Mouse (Mus musculus) left cerebral cortex, adult 18-20 months (tissue): ENCODE results near the gene Rsc1a1. TPM values are rescaled to one million over a fixed set of nuclear protein-coding genes. Genes with fewer than 3 reads are reported as not detected.

Source experiments
- DNase-seq, 2 experiments: peaks; one replicate each; pipeline ENCODE4 v3.0.0; 2021 to 2022; ENCODE audit warnings: low spot score in 2 of 2, mixed read lengths in 1 of 2
- total RNA-seq, 2 experiments: library from RNA; stranded (reverse); gene quantifications; 2 replicates each; pipeline ENCODE4 v1.2.3; 2021

The Rsc1a1 gene
- total RNA-seq, 2 experiments from 2014 or later = not detected

- no peak for DNase-seq
Measured at GRCm38 (mm10) chr4:141704625-141705024, 19.2 kb upstream of the Rsc1a1 start.

DNA sequence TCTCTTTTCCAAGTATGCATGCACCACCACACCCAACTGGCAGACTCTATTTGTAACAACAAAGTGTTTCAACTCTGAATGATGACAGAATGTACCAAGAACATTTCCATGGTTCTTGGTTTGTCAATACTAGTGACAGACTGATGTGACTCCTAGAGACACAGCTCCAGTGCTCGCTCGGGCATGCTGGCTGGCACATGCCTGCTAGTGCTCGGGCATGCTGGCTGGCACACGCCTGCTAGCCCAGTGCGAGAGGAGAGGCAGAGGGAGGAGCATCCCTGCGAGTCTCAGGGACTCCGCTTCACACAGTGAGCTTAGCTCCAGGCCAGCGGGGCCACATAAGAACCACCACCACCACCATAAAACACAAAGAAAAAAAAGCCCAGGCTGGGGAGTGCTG, 9.3 kb upstream of the Rsc1a1 start:
- no peak for DNase-seq

GRCm38 (mm10) chr4:141688505-141688904, 3.1 kb upstream of the Rsc1a1 start:
- no peak for DNase-seq

DNA sequence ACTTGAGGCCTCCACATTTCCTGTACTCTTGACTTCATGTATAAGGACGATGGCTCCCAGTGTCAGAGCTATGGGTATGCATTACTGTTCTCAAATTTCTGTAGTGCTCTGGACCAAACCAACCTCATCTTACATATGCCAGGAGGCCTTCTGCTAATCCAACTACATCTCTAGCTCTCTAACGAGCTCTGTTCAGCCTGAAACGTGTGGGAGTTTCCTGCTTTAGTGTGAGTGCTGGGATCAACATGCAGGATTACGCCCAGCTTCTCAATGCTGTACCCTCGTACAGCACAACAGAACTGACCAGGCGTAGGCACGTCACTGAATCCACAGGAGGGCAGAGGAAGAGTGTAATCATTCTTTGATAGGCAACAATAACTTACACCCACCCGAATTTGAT, 1.1 kb upstream of the Rsc1a1 start:
- peak in 1 of 2 experiments; percentile 22 for DNase-seq

DNA sequence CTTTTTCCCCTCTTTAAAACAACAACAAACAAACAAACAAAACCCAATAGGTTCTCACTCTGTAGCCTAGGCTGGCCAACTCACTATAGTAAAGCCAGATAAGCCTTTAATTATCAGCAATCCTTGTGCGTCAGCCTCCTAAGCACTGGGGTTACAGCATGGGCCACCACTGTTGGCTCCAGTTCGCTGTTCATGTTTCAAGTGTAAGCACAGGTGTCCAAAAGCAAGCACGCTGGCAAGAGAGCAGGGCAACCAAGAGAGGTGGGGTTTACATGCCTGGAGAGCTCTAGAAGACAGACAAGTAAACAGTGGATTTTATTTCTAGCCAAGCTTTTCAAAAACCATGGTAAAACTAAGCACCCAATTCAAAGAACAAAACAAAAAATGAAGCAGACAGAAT, 694 bp upstream of the Rsc1a1 start:
- no peak for DNase-seq

DNA sequence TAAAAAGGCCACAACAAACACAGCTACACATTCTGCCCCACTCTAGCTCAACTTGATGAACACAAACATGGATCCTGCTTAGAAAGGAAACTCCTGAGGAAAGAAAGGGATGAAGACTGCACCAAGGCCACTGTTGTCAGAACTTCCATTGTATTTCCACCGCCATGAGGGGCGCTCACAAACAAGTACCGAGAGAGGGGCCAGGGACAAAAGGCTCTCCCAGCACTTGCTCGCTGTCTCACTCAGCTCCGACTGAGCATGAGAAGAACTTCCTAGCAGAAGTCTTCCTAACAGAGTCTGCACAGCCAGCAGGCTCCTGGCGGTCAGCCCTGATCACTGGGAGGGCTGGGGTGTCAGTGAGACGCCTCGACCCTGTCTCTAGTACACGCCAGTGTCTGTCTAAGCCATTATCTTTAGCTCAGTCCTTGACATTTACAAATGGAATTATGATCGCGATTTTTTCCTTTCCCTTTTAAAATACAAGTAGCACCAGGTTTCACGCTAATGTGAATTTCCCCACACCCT, 2.6 kb downstream of the Rsc1a1 start:
- DNase-seq = no peak

- DNase-seq = no peak
Measured at GRCm38 (mm10) chr4:141681767-141682166, 3.6 kb downstream of the Rsc1a1 start.

DNA sequence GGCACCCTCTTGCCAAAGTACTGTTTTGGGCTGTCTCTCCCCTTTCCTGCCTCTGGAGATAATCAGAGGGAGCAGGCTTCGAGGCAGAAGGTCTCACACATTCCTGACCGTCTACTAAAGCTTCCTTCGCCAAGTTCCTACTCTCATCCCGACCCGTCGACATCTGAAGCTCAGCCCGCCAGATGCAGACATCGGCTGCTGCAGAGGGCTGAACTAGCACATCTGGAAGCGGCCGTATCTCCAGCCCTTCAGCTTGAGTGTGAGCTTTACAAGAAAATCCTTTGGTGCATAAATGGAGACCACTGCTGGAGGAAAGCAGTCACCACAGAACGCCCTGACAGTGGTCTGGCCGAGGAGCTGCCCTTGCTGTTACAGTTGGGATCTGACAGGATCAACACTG, 4.5 kb downstream of the Rsc1a1 start:
- no peak for DNase-seq

DNA sequence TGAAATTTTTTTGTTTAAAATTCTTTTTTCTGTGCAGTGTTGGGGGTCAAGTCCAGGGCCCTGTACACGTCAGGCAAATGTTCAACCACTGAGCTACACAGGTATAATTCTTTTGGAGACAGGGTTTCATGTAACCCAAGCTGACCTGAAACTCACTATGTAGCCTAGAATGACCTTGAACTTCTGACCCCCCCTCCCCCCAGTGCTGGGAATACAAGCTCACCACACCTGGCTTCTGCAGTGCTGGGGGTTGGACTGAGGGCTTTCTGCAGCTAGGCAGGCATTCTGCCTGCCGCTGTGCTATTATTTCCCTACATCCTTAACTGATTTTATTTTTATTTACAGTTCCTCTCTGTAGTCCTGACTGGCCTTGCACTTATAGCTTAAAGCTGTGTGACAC, 6.4 kb downstream of the Rsc1a1 start:
- DNase-seq = no peak

GRCm38 (mm10) chr4:141676462-141676979, 8.9 kb downstream of the Rsc1a1 start:
- DNase-seq = no peak

DNA sequence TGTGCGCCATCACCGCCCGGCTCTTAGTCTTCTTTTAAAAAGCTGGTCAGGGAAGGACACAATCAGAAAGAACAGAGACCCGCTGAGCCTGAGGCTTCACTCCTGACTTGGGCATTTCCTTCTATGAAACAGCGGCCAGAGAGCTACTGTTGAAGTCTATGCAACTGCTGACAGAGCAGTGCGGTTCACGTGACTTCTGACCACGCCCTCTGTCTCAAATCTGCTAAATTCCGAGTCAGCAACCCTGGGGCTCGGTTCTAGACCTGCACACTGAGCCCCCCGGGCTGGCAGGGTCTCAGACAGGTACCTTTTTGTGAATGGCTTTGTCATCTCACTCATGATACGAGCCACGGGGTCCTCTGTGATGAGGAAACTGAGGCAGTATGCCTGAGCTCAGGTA, 13.1 kb downstream of the Rsc1a1 start:
- no peak for DNase-seq

DNA sequence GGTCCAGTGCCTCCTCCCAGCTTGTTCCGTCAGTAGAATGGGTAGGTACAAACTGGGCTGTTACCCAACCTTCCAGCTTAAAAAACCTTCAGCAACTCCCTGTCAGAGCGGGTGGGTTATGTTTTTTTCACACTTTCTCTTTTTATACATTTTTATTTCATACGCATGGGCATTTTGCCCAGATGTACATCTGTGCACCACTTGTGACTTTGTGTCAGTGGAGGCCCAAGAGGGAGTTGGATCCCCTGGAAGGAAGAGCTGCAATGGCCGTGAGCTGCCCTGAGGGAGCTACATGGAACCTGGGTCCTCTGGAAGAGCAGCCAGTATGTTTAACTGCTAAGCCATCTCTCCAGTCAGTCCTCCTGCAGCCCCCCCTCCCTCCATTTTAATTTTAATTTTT, 14.0 kb downstream of the Rsc1a1 start:
- DNase-seq = no peak

DNA sequence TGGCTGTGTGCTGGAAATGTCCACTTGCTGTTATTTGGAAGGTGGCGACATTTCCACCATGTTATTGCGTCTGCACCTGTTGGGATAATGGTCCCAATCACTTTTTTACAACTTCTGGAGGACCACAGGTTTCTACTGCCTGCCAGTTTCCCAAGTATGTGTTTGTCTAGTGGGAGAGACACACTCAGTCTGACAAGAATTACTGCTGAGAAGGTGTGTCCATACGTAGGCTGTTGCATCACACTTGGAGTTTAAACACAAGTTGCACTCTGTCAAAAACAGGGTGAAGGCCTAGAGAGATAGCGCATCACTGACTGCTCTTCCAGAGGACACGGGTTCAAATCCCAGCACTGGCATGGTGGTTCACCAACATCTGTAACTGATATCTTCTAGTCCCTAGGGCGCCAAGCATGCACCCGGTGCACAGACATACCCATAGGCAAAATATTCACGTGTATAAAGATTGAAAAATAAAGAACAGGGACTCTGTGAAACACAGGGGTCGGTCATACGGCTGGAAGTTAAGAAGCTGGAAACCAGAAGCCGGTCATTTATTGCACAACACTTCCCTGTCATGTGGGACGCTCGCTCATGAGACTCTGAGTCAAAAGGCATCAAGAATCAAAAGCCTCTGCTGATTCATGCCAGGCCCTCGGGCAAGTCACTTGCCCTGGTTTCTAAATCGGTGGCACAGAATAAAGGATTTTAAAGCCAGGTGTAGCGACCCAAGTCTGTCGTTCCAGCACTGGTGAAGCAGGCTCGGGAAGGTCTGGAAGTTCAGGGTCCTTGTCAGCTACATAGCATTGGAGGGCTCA, 15.3 kb downstream of the Rsc1a1 start:
- no peak for DNase-seq

DNA sequence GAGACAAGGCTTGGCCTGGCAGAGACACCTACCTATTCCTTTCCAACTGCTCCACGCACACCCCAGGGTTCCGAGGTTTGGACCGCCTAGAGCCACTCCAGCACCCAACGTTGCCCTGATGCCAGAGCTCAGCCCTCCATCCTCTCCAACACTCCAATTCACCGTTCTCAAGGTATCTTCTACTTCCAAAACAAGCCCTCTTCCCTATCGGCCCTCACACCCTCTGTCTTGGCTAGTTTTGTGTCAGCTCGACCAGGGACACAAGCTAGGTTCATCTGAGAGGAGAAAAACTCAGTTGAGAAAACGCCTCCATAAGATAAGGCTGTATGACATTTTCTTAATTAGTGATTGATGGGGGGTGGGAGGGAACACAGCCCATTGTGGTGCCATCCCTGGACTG, 20.6 kb downstream of the Rsc1a1 start, which contains the start of gene Plekhm2:
Gene Plekhm2, minus strand, starts transcription at position 101 of the 400 bp plus-strand sequence.
- no peak for DNase-seq

DNA sequence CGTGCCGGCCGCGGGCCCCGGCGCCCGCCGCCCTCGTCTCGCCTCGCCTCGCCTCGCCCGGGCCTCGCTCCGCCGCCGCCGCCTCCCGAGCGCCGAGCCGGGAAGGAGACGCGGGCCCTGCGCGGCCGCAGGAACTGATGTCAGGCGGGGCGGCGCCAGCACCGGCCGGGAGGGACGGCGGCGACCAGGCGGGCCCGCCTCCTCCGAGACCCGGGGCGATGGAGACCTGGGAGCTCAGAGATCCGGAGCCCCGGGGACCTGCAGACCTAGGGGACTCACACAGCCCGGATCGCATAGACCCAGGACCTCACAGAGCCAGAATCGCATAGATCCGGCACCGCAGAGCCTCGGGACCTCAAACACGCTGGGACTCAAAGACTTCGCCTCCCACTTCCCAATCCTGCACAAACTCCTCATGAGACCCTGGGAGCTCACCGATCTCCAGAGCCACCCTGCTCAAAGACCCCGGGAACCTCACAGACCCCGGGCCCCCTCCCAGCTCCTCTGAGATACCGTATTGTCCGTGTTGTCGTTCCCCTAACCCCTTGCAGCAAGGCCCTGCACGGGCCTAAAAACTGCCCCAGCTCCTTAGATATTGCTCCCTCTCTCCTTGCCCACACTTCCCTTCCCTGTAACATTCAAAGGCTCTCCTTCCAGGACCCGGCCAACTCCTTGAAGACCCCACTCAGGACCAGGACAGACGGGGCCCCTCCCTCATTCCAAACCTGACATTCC, 21.2 kb downstream of the Rsc1a1 start:
- peak; percentile 72 to 81 for DNase-seq

DNA sequence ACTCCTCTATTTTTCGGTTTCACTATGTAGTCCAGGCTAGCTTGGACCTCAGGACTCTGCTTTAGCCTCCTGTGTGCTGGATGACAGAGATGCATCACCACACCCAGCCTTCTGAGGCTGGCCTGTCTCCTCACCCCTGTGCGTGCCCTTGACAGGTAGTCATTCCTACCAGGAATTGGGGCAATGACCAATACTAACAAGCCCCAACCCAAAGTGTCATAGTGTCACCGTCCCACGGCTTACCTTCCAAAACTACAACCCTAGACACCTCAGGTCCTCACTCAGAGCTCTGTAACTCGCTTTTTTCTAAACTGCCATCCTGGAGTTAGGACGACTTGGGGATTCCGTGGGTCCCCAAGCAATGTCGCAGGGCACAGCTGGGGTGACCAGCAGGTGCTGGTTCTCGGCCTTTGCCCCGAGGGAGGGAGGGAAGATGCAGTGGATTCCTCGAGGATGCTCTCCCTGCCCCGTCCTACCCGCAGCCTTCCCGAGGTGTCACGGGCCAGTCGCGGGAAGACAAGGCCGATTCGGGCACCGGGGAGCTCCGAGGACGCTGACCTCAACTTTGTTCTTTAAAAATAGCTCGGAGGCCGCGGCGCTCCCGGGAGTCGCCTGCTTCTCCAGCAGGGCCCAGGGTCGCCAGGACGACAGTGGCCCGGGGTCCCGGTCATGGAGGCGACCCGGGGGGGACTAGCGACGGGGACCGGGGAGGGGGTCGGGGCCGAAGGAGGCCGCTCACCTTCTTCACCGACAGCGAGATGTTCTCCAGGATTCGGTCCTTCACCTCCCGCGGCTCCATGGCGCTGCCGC, 22.1 kb downstream of the Rsc1a1 start:
- DNase-seq = no peak

DNA sequence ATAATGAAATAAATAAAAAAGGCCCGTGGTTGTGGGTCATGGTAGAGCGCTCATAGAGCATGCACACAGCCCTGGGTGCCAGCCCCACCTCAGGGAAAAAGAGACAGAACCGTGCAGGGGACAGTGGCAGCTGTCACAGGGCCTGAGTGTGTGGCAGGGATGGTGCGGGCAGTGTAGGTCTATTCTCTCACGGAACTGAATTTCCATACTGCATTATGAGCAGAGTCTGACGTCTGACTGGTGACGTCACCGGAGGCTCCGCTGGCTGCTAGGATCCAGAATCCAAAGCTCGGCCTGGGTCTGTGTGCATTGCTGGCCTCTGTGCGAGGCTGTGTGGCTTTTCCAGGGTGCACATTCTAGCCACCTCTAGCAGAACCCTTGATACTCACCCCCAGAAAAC, 24.5 kb downstream of the Rsc1a1 start:
- no peak for DNase-seq

GRCm38 (mm10) chr4:141659739-141660138, 25.7 kb downstream of the Rsc1a1 start:
- DNase-seq = no peak

DNA sequence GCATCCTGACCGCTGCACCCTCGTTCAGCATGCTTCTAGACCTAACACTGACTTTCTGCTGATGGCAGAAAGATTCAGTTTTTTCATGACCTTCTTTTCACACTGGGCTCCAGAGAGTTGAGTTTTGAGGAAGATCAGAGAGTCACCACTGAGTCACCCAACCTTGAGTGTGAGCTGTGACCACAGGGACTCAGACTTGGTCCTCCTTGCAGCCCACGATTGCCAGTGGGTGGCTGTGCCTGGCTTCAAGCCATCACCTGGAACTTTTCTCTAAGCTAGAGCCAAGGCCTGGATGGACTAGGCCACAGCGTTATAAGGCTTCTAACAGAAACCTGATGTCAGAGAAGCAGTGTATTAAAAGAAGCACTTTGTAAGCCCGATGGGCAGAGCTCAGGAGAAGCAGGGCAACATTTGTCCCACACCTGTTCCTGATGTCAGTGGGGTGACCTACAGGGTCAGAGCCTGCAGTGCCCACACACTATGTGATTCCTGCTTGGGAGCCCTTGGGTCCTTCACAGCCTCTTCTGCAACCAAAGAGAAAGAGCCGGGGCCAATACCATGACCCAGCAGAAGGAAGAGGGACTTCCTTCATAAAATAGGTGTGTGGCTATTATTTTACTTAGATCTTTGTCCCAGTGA, 26.4 kb downstream of the Rsc1a1 start:
- no peak for DNase-seq

- no peak for DNase-seq
Measured at GRCm38 (mm10) chr4:141656932-141657331, 28.5 kb downstream of the Rsc1a1 start.
